Comparison of ENCODE assay signal across 8 mouse cellular contexts in genomic region chr12:102438983-102439631, GRCm38 (mm10). TPM values are rescaled to one million over a fixed set of nuclear protein-coding genes. Genes with fewer than 3 reads are reported as not detected.
DNase-seq lines count a peak whose midpoint lies in the region; ATAC-seq and TF ChIP-seq lines count a peak whose summit lies in the region.

No protein-coding gene starts in this region.

- TF ChIP-seq CTCF in forebrain, postnatal 0 days (IDR thresholded peaks at IDR 0.05; ENCODE audit: low read depth), result no peak

- in situ Hi-C loops in ES-E14 (cut with MboI; ENCODE audit: low sequenced_read_pairs in 2 of 2, unreplicated experiment in 2 of 2), result no loop called here

- H3K27ac ChIP-seq in heart, embryonic 14.5 days (replicated peaks in 1 of 2; ENCODE audit: control insufficient read depth in 1 of 2, insufficient read depth in 1 of 2, low read depth in 2 of 2, low read length in 2 of 2), result peak overlapping the region; percentile 87 to 89
- H3K27ac ChIP-seq in ES-E14 (ENCODE audit: insufficient read depth, low read depth, low read length, poor library complexity, severe bottlenecking), result no peak overlapping the region; the same call in 1 of the 2 replicates
- peak overlapping the region; percentile 36 for H3K27ac ChIP-seq in forebrain, postnatal 0 days (ENCODE audit: low read depth, low read length)

- peaks cover 8 to 19% of the 10 kb centered on the region in 2 experiments for H3K4me1 ChIP-seq in heart, embryonic 14.5 days (ENCODE audit: control insufficient read depth in 2 of 2, insufficient read depth in 2 of 2, low read length in 2 of 2)
- H3K4me1 ChIP-seq in ES-E14 (ENCODE audit: control insufficient read depth in 2 of 2, insufficient read depth in 2 of 2, low read length in 2 of 2, poor library complexity in 1 of 2), result peaks cover 0 to 9% of the 10 kb centered on the region in 2 experiments; a peak in 2 of 4 replicates
- peaks cover 8% of the 10 kb centered on the region; the same call in 1 of the 2 replicates for H3K4me1 ChIP-seq in forebrain, postnatal 0 days (ENCODE audit: insufficient read depth)
- H3K4me1 ChIP-seq in megakaryocyte, embryonic 14.5 days, result peaks cover 53% of the 10 kb centered on the region

- DNase-seq in heart, adult 11 months, result no peak
- peak; percentile 25 for DNase-seq in ES-E14 (ENCODE audit: low read depth, low spot score)
- DNase-seq in forebrain, postnatal 0 days, result no peak
- no peak for DNase-seq in urinary bladder, postnatal 4 days (ENCODE audit: low spot score in 2 of 2)
- DNase-seq in right cerebral cortex, adult 18-20 months, result no peak
- no peak for DNase-seq in adrenal gland, adult 18-20 months (ENCODE audit: low spot score in 2 of 2)

- H3K4me2 ChIP-seq in heart, embryonic 14.5 days (ENCODE audit: low read length), result peak overlapping the region; percentile 71
- H3K4me2 ChIP-seq in forebrain, postnatal 0 days (ENCODE audit: low read depth), result peak overlapping the region; percentile 58

- no peaks in the 10 kb centered on the region for H3K36me3 ChIP-seq in heart, embryonic 14.5 days (ENCODE audit: control insufficient read depth, insufficient read depth, low read length)
- no peaks in the 10 kb centered on the region for H3K36me3 ChIP-seq in ES-E14 (ENCODE audit: control insufficient read depth, insufficient read depth, low read length, poor library complexity, severe bottlenecking)
- H3K36me3 ChIP-seq in forebrain, postnatal 0 days (ENCODE audit: insufficient read depth), result no peaks in the 10 kb centered on the region
- H3K36me3 ChIP-seq in megakaryocyte, embryonic 14.5 days (replicated peaks; ENCODE audit: low read length), result peaks cover 5% of the 10 kb centered on the region

- WGBS in heart, embryonic 14.5 days, result 3% methylated on average over 20 of the region's 20 CpGs
- 3% methylated on average over 20 of the region's 20 CpGs for WGBS in forebrain, postnatal 0 days

- ATAC-seq in heart, embryonic 14.5 days (ENCODE audit: insufficient number of reproducible peaks, insufficient read depth, low FRiP score, low read depth), result no peak
- peak; percentile 53 for ATAC-seq in forebrain, postnatal 0 days

- H3K9ac ChIP-seq in heart, embryonic 14.5 days (ENCODE audit: low read length), result peak overlapping the region; percentile 74
- peak overlapping the region; percentile 78; the same call in 1 of the 2 replicates for H3K9ac ChIP-seq in ES-E14 (ENCODE audit: insufficient read depth, low read depth, low read length, poor library complexity, severe bottlenecking)
- peak overlapping the region; percentile 47 for H3K9ac ChIP-seq in forebrain, postnatal 0 days

- H3K4me3 ChIP-seq in heart, embryonic 14.5 days (ENCODE audit: control insufficient read depth in 1 of 2, insufficient read depth in 1 of 2, low read depth in 1 of 2, low read length in 2 of 2), result peak overlapping the region; percentile 53 to 98
- peak overlapping the region; percentile 74 to 98 for H3K4me3 ChIP-seq in ES-E14 (ENCODE audit: insufficient read depth in 1 of 2, low read depth in 1 of 2, low read length in 2 of 2, poor library complexity in 1 of 2, severe bottlenecking in 1 of 2)
- peak overlapping the region; percentile 58 for H3K4me3 ChIP-seq in forebrain, postnatal 0 days (ENCODE audit: low read depth, low read length)
- H3K4me3 ChIP-seq in megakaryocyte, embryonic 14.5 days (replicated peaks), result peak overlapping the region; percentile 93

- no peaks in the 10 kb centered on the region for H3K27me3 ChIP-seq in heart, embryonic 14.5 days (ENCODE audit: control insufficient read depth, insufficient read depth, low read length)
- no peaks in the 10 kb centered on the region for H3K27me3 ChIP-seq in forebrain, postnatal 0 days (ENCODE audit: insufficient read depth, low read length)
- peaks cover 2% of the 10 kb centered on the region for H3K27me3 ChIP-seq in megakaryocyte, embryonic 14.5 days (replicated peaks)

- no peaks in the 10 kb centered on the region for H3K9me3 ChIP-seq in heart, embryonic 14.5 days (ENCODE audit: control insufficient read depth, low read length)
- no peaks in the 10 kb centered on the region for H3K9me3 ChIP-seq in ES-E14 (ENCODE audit: control insufficient read depth, insufficient read depth, low read depth, low read length)
- H3K9me3 ChIP-seq in forebrain, postnatal 0 days (ENCODE audit: low read length), result no peaks in the 10 kb centered on the region
- H3K9me3 ChIP-seq in megakaryocyte, embryonic 14.5 days, result no peaks in the 10 kb centered on the region

TF ChIP-seq in ES-E14, 5 proteins besides CTCF, POLR2A, EP300 and RAD21:
- TF ChIP-seq HCFC1 (IDR thresholded peaks at IDR 0.05; ENCODE audit: borderline replicate concordance, insufficient read depth, low read length), result 0 out of 2 replicates have a peak, but pooled peaks have one; percentile 17
- no peak for TF ChIP-seq ZC3H11A (IDR thresholded peaks at IDR 0.05; ENCODE audit: borderline replicate concordance, low read depth, low read length)

RNA-seq across cellular contexts. Expression of gene Lgmn, which starts 0.5 kb away (rescaled TPM):
- polyA plus RNA-seq in heart, embryonic 14.5 days (2014; fragmentation: Nextera tagmentation; extraction: Ambion mirVana), result 120 and 126 TPM in 2 replicates
- total RNA-seq in ES-E14 (2012; rRNA removed), result 99.1 and 117 TPM in 2 replicates
- total RNA-seq in forebrain, postnatal 0 days (2014; rRNA removed), result 79.6 and 88.1 TPM in 2 replicates
- 121 and 139 TPM in 2 replicates for polyA plus RNA-seq in forebrain, postnatal 0 days (2015; fragmentation: Nextera tagmentation; extraction: Ambion mirVana)
- 3.4 and 40.6 TPM in 2 replicates for polyA plus RNA-seq in megakaryocyte, embryonic 14.5 days (2012; ENCODE audit: insufficient read depth, low replicate concordance)
- 100 to 1,000 TPM in 1 of 2 experiments, 10 to 100 TPM in 1; 99.7 to 114 TPM for total RNA-seq in adrenal gland, adult 18-20 months (2021)

RNA-seq across cellular contexts. Expression of gene Golga5, which starts 29.8 kb away (rescaled TPM):
- polyA plus RNA-seq in heart, embryonic 14.5 days (2014; fragmentation: Nextera tagmentation; extraction: Ambion mirVana), result 27.2 and 28.6 TPM in 2 replicates
- 24.9 and 30.8 TPM in 2 replicates for total RNA-seq in ES-E14 (2012; rRNA removed)
- 28.9 and 34.9 TPM in 2 replicates for total RNA-seq in forebrain, postnatal 0 days (2014; rRNA removed)
- 24.4 and 25.6 TPM in 2 replicates for polyA plus RNA-seq in forebrain, postnatal 0 days (2015; fragmentation: Nextera tagmentation; extraction: Ambion mirVana)
- 1.2 and 3.4 TPM in 2 replicates for polyA plus RNA-seq in megakaryocyte, embryonic 14.5 days (2012; ENCODE audit: insufficient read depth, low replicate concordance)
- 10 to 100 TPM; 31.3 to 40.2 TPM for total RNA-seq in adrenal gland, adult 18-20 months (2021)
